Mouse (Mus musculus): Measurements from ENCODE around the gene 4930524B15Rik. TPM values are rescaled to one million over a fixed set of nuclear protein-coding genes. Genes with fewer than 3 reads are reported as not detected.

Gene 4930524B15Rik
- polyA plus RNA-seq, 1 experiment: 0.16 TPM

GRCm38 (mm10) chr11:32010663-32010970 is 45.2 kb downstream of the 4930524B15Rik start:
- no peak for TF ChIP-seq CTCF (IDR thresholded peaks at IDR 0.05; ENCODE audit: borderline replicate concordance, insufficient read depth, low read depth, low read length)
- no peak for TF ChIP-seq POLR2A (IDR thresholded peaks at IDR 0.05; ENCODE audit: borderline replicate concordance, insufficient read depth, low read length)
- H3K4me1 ChIP-seq (ENCODE audit: control insufficient read depth, insufficient read depth, low read length): peaks cover 3% of the 10 kb centered on the region
- no peak overlapping the region for H3K4me3 ChIP-seq (replicated peaks; ENCODE audit: insufficient read depth, low read depth, low read length)
- no peaks in the 10 kb centered on the region for H3K27me3 ChIP-seq (ENCODE audit: control insufficient read depth, insufficient read depth, low read length)
- no peak for DNase-seq
- H3K27ac ChIP-seq (ENCODE audit: insufficient read depth, low read length): no peak overlapping the region
- WGBS: 60% methylated on average over 5 of the region's 5 CpGs

DNA sequence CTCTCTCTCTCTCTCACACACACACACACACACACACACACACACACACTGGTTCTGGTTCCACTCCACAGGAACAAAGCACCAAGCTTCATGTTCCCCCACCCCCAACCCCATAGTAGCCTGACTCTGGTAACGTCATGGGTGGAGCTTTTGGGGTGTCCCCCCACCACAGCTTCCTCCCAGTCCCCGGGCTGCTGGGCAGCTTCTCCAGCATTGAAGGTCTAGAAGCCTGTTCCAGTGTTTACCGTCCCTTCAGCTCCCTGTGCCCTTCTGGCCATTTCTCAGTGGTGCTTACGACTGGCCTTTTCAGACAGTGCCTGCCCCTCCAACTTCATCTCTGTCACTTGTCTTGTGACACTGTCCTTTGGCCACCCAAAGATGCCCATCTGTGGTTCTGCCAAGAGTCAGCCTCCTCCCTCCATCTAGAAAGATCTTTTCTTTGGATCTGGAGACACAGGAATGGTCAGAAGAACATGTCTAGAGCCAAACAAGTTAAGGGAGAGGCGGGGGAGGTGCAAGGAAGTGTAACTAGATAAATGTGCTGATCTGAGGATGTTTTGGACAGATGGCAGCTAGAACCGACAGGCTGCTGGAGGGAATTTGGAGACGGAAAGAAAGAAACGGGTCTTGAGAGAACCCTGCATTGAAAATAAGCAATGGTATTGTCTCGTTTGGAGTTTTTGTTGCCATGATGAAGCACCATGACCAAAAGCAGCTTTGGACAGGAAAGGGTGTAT is 46.6 kb downstream of the 4930524B15Rik start:
- Histone ChIP-seq H3K4me3 (replicated peaks; ENCODE audit: insufficient read depth, low read depth, low read length) (no peak overlapping the region), H3K4me1 (ENCODE audit: control insufficient read depth, insufficient read depth, low read length) (peaks cover 3% of the 10 kb centered on the region), H3K27me3 (ENCODE audit: control insufficient read depth, insufficient read depth, low read length) (no peaks in the 10 kb centered on the region), H3K27ac (ENCODE audit: insufficient read depth, low read length) (no peak overlapping the region)
- WGBS: 57% methylated on average over 9 of the region's 9 CpGs
- no peak for DNase-seq
- no peak for TF ChIP-seq POLR2A (IDR thresholded peaks at IDR 0.05; ENCODE audit: borderline replicate concordance, insufficient read depth, low read length)
- TF ChIP-seq CTCF (IDR thresholded peaks at IDR 0.05; ENCODE audit: borderline replicate concordance, insufficient read depth, low read depth, low read length): no peak

- DNase-seq: no peak
- H3K27ac ChIP-seq (ENCODE audit: insufficient read depth, low read length): no peak overlapping the region
- WGBS: 62% methylated on average over 4 of the region's 4 CpGs
- no peaks in the 10 kb centered on the region for H3K27me3 ChIP-seq (ENCODE audit: control insufficient read depth, insufficient read depth, low read length)
- H3K4me3 ChIP-seq (replicated peaks; ENCODE audit: insufficient read depth, low read depth, low read length): no peak overlapping the region
- TF ChIP-seq POLR2A (IDR thresholded peaks at IDR 0.05; ENCODE audit: borderline replicate concordance, insufficient read depth, low read length): no peak
- TF ChIP-seq CTCF (IDR thresholded peaks at IDR 0.05; ENCODE audit: borderline replicate concordance, insufficient read depth, low read depth, low read length): no peak
- H3K4me1 ChIP-seq (ENCODE audit: control insufficient read depth, insufficient read depth, low read length): peaks cover 3% of the 10 kb centered on the region
Measured at GRCm38 (mm10) chr11:32013014-32013427, 47.6 kb downstream of the 4930524B15Rik start.

DNA sequence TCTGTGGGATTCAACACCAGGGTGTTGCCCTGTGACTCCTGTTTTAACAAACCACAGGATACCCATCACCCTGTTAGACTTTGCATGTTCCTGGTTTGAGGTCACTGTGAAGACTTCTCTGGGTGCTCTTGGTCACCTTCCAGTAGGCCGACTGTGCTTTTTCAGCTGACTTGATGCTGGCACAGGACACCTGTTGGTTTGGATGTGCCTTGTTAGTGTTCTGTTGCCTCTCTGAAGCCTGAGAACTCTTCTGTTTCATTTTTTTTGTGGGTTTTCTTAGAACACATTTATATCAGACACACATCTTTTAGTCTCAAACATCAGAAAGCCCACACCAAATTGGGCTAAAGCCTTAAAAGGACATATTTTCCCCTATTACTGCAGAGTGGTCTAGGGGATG is 48.2 kb downstream of the 4930524B15Rik start:
- peaks cover 3% of the 10 kb centered on the region for H3K4me1 ChIP-seq (ENCODE audit: control insufficient read depth, insufficient read depth, low read length)
- H3K27ac ChIP-seq (ENCODE audit: insufficient read depth, low read length): no peak overlapping the region
- WGBS: 38% methylated on average over 1 of the region's 1 CpGs
- DNase-seq: no peak
- H3K4me3 ChIP-seq (replicated peaks; ENCODE audit: insufficient read depth, low read depth, low read length): no peak overlapping the region
- TF ChIP-seq POLR2A (IDR thresholded peaks at IDR 0.05; ENCODE audit: borderline replicate concordance, insufficient read depth, low read length) (no peak), CTCF (IDR thresholded peaks at IDR 0.05; ENCODE audit: borderline replicate concordance, insufficient read depth, low read depth, low read length) (no peak)
- H3K27me3 ChIP-seq (ENCODE audit: control insufficient read depth, insufficient read depth, low read length): no peaks in the 10 kb centered on the region

- Histone ChIP-seq H3K27me3 (ENCODE audit: control insufficient read depth, insufficient read depth, low read length) (no peaks in the 10 kb centered on the region), H3K4me3 (replicated peaks; ENCODE audit: insufficient read depth, low read depth, low read length) (no peak overlapping the region), H3K27ac (ENCODE audit: insufficient read depth, low read length) (no peak overlapping the region), H3K4me1 (ENCODE audit: control insufficient read depth, insufficient read depth, low read length) (0 out of 2 replicates have a peak, but pooled peaks cover 5% of the 10 kb centered on the region)
- TF ChIP-seq POLR2A (IDR thresholded peaks at IDR 0.05; ENCODE audit: borderline replicate concordance, insufficient read depth, low read length): no peak
- TF ChIP-seq CTCF (IDR thresholded peaks at IDR 0.05; ENCODE audit: borderline replicate concordance, insufficient read depth, low read depth, low read length): no peak
- 77% methylated on average over 4 of the region's 4 CpGs for WGBS
- DNase-seq: no peak
Measured at GRCm38 (mm10) chr11:32018201-32018600, 52.8 kb downstream of the 4930524B15Rik start.

DNA sequence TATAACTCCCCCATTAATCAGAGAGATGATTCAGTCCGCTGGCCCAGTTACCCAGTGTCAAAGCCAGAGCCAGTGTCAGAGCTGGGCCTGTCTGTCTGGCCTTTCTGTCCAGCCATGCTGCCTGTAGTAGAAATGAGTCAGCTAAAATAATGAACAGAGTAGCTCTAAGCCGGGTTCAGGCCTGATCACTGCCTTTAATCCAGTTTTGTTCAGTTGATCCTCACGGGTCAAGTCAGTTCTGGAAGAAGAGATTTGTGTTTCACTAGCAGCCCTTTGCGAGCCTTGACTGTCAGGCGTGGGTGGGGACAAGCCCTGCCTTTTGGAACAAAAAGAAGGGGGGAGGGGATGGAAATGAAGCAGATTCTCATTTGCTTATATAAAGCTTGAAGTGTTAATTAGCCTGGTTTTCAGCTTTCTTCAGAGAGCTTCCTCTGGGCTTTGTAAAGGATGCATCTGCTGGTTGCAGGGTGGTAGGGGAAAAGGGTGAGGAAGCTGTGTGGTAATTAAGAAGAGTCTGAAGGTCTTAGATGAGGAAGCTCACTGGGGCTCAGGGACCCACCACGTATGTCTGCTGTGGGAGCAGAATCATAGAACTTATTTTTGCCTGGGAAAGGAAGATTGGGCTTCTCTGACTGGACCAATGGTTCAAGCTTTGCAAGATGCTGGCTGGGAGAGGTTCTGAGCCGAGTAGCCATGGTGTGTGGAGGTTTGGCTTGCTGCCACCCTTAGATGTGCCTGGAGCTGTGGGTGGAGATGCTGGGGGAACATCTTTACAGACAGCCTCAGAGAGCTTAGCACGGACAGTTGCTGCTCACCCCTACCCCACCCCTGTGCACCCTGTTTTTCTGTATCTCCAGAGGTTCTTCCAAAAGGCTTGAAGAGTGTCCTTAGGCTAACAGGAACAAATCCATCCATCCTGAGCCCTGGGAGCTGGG is 54.9 kb downstream of the 4930524B15Rik start:
- no peaks in the 10 kb centered on the region for H3K27me3 ChIP-seq (ENCODE audit: control insufficient read depth, insufficient read depth, low read length)
- WGBS: 53% methylated on average over 8 of the region's 8 CpGs
- 0 out of 2 replicates have a peak, but pooled peaks cover 5% of the 10 kb centered on the region for H3K4me1 ChIP-seq (ENCODE audit: control insufficient read depth, insufficient read depth, low read length)
- TF ChIP-seq POLR2A (IDR thresholded peaks at IDR 0.05; ENCODE audit: borderline replicate concordance, insufficient read depth, low read length) (no peak), CTCF (IDR thresholded peaks at IDR 0.05; ENCODE audit: borderline replicate concordance, insufficient read depth, low read depth, low read length) (no peak)
- H3K4me3 ChIP-seq (replicated peaks; ENCODE audit: insufficient read depth, low read depth, low read length): no peak overlapping the region
- no peak for DNase-seq
- no peak overlapping the region for H3K27ac ChIP-seq (ENCODE audit: insufficient read depth, low read length)

DNA sequence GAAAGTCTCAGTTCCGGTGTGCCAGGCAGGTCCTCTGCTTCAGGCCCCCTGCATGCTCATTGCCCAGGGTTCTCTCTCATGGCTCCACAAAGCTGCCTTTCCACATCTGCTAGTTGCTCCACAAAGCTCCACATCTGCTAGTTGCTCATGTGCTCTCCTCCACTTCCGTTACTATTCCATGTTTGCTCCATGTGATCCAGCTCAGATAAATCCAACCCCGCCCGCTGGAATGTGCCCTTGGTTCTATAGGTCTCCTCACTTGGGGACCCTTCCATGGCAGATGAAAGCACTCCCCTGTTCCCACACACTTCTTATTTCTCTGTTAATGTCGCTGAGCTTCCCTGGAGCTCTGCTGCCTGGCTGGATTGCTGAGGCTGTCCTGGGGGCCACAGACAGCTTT is 61.2 kb downstream of the 4930524B15Rik start:
- no peaks in the 10 kb centered on the region for H3K27me3 ChIP-seq (ENCODE audit: control insufficient read depth, insufficient read depth, low read length)
- no peak for DNase-seq
- 70% methylated on average over 5 of the region's 5 CpGs for WGBS
- H3K4me1 ChIP-seq (ENCODE audit: control insufficient read depth, insufficient read depth, low read length): no peaks in the 10 kb centered on the region
- TF ChIP-seq POLR2A (IDR thresholded peaks at IDR 0.05; ENCODE audit: borderline replicate concordance, insufficient read depth, low read length) (no peak), CTCF (IDR thresholded peaks at IDR 0.05; ENCODE audit: borderline replicate concordance, insufficient read depth, low read depth, low read length) (no peak)
- no peak overlapping the region for H3K27ac ChIP-seq (ENCODE audit: insufficient read depth, low read length)
- H3K4me3 ChIP-seq (replicated peaks; ENCODE audit: insufficient read depth, low read depth, low read length): no peak overlapping the region

Data from cerebellum, adult 2 months (tissue).